Mouse (Mus musculus) WW6 (cell line): ENCODE measurements around the gene Clec2h.
"Not testable (repeated sequence)": the region's sequence is repeated elsewhere in the genome, so short reads cannot be mapped to it uniquely, and the experiment has no call there.

Experiments used
- DNase-seq: peaks from one replicate; pipeline ENCODE4 v3.0.0-alpha.2; 2013; ENCODE audit warnings: low read depth, low spot score

Gene Clec2h

DNA sequence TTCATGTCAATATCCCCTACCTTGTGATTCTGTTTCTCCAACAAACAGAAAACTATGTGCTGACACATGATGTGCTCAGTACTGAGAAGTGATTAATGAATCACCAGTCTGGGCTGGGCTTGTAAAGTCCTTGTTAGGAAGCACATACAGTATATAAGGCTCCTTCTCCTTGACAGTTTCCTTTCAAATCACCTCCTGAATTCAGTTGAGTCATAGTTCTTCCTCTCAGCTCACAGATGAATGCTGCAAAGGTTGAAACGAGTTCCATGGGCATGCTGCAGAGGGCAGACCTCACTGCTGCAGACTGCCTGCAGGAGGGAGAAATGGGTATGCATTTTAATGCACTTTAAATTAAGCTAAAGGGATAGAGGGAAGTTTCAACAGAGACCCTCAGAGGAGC lies at the start of gene Clec2h:
Clec2h (plus strand) TSS at position 180 of the 400 bp plus-strand sequence.
- no peak for DNase-seq

DNA sequence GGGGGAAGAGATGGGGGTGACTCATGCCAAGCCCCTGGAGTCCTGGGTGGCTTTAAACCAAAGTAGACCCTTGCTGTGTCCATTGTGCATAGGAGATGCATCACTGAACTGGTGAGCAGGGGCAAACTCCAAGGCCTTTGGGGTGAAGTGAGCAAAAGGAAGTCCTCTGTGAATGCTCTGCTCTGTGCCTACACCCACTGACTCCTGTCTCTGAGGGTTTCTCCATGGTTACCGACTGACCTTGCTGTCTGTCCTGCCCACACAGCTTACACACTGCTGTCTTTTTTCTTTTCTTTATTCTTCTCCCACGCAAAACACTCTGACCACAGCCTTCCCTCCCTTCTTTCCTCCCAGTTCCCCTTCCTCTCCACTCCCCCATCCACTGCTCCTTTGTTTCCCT lies 39.5 kb upstream of the Clec2h start:
- no peak for DNase-seq

DNA sequence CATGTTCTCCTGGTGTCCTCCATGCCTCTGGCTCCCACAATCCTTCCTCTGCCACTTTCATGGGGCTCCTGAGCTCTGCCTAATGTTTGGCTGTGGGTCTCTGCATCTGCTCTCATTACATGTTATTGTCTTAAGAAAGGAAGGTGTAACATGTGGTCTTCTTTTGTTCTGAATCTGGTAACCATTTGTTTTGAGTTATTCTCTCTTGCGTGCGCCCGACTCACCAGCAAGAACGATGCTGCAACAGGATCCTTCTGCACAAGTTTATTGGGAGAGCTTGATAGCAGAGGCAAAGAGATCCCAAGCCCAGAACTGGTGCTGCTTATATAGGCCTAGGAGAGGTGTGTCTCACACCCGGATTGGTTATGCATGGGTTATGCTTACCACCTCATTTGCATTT lies 38.8 kb upstream of the Clec2h start, which contains the start of gene Klrb1a:
Klrb1a (minus strand) TSS at position 101 of the 400 bp plus-strand sequence.
- not testable (repeated sequence) for DNase-seq

DNA sequence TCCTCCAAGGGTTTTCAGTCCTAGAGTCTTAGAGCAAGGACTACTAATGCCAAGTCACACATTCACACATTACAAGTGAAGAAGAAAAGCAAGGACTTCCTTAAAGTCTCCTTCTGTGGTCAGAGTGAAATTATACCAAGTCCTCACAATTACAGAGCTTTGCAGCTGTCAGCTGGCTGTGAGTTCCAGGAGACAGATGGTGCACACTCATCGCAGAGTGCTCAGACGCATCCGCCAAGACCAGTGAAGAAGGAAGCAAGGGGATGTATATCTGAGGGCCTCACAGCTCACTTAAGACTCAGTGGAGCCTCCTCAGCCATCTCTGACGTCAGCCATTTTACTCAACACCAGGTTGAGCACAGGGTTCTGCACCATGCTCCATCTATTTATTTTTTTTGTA lies 37.8 kb upstream of the Clec2h start:
- DNase-seq = no peak

DNA sequence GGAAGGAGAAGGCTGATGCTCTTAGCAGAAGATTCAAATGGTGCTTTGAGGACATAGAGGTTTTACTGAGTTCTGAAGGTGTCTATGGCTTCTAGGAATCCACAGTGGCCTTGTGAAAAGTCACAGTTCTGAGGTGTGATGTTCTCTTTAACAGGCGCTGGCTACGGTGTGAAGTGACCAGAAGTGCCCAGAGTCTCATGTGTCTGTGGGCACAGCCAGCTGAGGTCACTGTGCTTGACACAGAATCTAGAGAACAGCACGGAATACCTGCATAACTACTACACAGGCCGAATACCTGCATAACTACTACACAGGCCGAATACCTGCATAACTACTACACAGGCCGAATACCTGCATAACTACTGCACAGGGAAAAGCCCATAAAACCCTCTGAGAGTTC lies 36.9 kb upstream of the Clec2h start:
- not testable (repeated sequence) for DNase-seq

DNA sequence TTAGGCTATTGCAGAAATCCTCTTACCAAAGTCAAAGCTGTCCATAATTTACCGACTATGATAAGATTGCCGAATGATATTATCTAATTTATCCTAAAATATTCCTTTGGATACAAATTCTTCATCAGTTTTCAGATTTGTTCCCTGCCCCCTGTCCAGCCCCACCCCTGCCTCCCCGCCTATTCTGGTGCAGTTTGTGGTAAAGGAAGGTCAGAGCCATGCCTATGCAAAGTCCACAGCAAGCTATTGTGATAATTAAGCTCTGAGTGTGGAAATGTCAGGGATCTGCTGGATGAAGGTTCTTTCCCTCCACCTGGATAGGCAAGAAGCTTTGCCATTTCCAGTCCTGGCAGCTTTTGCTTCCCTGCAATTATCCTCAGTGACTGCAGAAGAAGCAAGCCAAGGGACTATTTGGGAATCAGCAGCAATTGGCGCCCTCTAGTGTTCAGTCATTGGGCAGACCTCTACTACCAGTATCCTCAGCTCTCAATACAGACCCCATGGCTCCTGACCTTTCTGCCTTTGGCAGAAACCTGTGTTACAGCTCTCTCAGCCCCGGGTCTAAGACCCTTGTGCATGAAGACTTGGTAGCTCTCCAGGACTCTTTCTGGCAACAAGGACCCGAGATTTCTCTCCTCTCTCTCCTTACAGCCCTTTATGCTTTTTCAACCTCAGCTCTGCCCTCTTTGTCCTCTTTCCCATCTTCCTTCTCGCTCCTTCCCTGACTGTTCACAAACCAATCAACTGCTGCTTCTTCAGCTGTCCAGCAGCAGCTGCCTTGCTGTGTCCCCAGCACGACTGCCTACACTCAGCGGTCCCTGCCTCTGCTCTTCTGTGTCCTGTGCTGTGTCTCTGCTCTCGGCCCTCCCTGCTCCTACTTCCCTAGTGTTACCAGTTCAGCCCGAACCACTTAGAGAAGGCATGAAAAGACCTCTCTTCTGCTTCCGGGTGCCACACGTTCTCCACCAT lies 32.1 kb upstream of the Clec2h start:
- peak; percentile 49 for DNase-seq

DNA sequence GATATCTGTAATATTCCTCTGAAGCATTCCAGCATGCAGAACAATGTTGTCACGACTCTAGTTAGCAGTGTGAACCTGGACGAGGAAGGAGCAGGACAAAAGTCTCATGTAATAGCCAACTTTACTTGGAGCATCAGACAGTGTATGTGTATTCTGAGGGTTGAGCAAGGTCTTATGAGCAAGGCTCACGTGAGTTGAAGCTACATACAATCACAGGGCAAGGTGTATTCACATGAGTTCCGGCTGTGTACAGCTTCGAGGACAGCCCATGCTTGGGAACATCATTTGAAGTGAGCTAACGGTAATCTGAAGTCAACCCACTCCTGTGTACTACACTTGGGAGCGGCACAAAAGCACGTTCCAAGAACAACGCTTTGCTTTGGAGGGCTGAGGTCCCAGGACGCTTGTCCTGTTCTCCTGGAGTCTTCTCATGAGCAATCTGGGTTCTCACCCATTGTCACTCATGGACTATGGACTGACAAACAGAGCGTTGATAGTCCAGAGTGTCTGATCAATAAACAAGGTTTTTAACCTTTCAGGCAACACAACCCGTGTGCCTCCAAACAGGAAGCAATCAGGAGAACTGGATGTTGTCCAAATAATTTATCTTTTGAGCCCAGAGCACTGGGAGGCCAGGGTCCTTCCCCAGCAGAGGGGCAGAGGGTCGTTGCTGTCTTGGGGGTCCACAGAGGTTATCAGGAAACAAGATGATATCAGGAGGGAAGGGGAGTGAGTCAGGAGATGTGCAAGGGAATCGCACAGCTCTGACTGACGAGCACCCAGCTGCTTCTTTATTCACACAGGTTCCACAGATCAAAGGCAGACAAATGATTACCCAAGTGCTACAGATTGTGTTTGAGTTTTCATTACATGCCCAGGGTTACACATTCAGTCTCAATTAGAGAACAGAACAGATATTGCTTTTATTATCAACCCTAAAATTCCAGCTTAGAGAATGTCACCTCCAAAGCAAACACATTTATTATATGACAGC lies 31.0 kb upstream of the Clec2h start:
- not testable (repeated sequence) for DNase-seq

DNA sequence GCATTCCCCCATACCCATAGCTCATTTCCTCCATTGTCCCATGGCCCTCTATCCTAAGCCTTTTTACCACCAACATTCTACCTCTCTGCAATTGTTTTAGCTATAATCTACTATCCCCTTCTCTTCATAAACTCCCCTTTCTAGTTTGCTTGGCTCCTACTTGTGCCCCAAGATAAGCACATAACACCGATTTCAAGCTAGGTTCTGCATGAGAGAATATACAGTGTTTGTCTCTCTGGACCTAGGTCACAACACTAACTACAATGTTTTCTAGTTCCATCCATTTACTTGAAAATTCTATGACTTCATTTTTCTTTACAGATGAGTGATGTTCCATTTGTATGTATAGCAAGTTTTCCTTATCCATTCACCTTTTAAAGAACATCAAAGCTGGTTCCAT lies 21.5 kb upstream of the Clec2h start:
- no peak for DNase-seq

DNA sequence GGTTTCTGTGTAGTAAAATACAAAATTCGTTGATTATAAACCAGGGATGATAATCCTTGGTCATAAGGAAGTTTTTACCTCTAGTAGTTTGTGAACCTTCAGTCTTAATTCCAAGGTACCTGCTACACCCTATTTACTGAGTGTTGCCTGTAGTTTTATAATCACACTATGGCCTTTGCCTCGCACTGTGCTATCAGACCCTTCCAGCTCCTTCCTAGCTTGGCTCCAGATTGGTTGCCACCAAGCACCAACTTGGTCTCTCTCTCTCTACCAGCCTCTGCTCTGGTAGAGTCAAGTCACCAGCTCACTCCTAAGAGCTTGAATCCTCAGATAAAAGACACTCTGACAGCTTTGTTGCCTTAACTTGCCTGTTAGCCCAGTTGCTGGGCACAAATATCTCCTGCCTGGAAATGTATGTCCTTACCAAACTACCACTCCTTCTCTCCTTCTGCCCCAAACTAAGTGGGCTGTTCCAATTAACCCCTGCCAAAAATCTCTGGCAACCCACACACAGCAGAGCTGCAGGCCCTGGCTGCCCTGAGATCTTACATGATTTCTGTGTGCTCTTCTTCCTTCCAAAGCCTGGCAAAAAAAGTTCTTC lies 21.0 kb upstream of the Clec2h start:
- DNase-seq = no peak

DNA sequence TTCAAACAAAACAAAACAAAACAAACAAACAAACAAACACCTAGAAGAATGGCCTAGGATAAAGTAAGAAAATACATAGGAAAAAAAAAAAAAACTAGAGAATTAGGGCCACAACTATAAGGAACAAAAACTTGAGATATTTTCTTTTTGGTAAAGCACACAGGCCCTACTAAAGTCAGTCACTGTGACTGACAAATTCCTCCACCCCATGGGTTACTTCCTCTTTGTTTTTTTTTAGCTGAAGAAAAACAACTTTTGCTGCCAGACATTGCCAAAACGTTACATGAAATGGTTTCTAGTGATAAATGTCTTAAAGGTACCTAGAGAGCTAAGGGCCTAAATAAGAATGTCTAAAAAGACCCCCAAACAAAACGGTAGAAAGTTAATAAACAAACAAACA lies 18.2 kb upstream of the Clec2h start:
- DNase-seq = no peak

DNA sequence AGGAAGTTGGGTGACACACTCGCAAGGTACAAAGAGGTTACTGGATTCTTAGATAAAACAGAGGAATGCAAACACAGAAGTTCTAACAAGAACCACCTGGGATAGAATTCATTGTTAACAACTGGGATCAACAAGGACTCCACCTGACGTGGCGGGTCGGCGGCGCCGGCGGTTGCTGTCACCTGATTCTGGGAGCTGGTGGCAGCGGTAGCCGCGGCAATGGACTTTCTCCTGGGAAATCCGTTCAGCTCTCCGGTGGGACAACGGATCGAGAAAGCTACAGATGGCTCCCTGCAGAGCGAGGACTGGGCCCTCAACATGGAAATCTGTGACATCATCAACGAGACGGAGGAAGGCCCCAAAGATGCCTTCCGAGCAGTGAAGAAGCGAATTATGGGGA lies 17.5 kb upstream of the Clec2h start:
- not testable (repeated sequence) for DNase-seq

DNA sequence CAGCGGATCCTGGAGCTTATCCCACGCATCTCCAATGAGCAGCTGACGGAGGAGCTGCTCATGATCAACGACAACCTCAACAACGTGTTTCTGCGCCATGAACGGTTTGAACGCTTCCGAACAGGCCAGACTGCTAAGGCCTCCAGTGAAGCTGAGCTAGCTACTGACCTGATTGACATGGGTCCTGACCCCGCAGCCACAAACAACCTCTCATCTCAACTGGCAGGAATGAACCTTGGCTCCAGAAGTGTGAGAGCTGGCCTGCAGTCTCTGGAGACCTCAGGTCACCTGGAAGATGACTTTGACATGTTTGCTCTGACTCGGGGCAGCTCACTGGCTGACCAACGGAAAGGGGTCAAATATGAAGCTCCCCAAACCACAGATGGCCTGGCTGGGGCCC lies 16.5 kb upstream of the Clec2h start:
- DNase-seq = not testable (repeated sequence)

DNA sequence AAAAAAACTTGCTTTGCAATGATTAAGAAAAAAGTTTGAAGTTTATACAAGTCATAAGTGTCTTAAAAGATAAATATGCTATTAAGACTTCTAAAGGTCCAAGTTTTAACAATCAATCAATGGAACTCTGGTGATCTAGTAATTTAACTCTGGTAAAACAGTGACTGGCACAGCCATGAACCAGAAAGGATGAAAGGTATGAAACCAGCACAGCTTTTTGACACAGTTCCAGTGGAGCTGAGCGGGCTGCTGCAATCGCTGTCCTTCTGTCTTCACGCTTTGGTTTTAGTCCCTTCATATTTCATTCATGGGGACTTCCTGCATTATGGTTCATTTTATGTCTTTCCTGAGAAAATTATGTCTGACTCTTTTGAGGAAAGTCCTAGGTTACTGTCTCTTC lies 12.5 kb upstream of the Clec2h start:
- no peak for DNase-seq

DNA sequence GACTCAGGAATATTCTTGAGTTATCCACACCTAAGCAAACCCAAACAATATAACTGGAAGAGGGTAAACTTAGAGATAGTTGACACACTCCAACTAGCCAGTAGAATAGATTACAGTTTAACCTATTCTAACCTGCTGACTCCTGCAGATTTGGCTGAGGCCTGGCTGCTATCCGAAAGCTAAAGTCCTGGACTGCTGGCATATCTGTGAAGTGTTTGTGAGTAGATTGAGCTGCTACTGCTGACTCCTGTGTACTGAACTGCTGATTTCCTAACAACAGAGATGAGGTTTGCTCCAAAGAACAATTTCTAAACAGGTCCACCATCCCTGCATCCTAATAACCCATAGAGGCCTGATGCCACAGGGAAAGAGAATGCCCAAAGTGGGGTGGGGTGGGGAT lies 12.0 kb upstream of the Clec2h start:
- no peak for DNase-seq

DNA sequence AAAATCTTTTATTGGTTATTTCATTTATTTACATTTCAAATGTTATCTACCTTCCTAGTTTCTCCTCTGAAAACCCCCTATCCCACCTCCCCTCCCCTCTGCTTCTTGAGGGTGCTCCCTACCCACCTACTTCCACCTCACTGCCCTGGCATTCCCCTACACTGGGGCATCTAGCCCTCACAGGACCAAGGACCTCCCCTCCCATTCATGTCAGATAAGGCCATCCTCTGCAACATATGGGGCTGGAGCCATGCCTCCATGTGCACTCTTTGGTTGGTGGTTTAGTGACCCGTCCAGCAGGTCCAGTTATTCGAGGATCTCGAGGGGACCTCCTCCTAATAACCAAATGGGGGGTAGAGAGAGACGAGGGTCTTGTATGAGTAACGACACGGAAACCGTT lies 11.4 kb upstream of the Clec2h start:
- not testable (repeated sequence) for DNase-seq

DNA sequence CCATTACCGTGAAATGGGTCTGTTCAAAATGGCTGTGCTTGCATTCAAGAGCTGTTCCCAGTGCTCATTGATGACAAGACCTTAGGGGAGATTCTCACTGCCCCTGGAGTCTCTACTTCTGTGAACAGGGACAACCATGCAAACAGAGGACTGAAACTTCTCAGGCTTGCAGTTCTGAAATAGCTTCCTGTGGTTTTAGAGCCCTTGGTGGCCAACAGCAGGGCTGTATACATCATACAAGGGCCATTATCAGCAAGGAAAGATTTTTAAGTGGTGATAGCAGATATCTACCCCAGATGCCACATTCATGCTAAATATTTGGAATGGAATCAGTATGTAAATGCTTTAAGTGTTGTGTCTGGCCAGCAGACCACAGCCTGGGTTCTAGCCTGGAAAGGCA lies 9.2 kb upstream of the Clec2h start:
- DNase-seq = no peak

DNA sequence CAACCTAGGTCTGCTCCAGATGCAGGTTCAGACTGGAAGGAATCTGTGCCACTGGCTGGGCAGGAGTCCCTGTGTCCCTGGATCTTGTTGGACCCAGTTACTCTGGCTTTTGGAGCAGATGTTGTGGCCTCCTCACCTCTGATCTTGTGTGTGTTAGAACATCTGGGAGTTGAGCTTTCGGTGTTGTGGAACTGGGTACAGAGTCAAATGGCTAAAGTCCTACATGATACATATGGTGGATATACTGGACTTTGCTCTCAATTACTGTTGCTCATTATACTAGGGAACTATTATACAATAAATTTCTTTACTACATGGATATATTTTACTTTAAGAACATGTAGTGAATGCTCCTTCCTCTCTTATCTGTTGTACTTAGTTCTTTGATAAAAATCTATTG lies 936 bp upstream of the Clec2h start:
- DNase-seq = no peak

DNA sequence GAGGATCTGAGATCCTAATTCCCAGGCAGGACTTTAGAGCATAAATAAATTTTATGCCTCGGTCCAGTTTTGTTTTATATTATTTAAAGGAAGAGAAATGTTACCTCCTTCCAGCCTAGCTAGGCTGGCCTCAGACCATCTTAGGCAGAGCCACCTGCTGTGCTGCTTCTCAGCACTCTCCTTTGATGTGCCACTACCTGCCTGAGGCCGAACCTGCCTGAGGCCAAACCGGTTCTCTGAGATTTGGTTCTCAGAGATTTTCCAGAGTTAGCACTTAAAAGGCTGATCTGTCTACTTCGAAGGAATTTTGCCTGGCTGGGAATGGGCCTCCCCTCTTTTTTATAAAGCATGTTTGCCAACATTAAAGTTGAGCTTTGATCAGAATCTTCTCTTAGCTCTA lies 7.8 kb downstream of the Clec2h start:
- DNase-seq = no peak

DNA sequence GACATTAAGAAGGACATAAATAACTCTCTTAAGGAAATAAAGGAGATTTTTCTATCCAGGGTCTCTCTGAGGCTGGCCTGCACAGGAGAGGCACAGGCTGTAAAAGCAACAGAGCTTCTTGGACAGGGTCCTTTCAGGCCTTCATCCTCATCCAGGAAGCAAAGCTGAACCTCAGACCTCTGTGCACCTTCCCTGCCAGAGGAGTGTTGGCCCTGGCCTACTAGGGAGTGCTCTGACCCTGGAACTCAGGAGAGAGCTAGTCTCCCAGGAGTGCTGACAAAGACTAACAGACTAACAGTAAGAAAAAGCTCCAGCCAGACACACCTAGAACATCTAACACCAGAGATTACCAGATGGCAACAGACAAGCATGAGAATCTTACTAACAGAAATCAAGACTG lies 17.4 kb downstream of the Clec2h start:
- DNase-seq = no peak

DNA sequence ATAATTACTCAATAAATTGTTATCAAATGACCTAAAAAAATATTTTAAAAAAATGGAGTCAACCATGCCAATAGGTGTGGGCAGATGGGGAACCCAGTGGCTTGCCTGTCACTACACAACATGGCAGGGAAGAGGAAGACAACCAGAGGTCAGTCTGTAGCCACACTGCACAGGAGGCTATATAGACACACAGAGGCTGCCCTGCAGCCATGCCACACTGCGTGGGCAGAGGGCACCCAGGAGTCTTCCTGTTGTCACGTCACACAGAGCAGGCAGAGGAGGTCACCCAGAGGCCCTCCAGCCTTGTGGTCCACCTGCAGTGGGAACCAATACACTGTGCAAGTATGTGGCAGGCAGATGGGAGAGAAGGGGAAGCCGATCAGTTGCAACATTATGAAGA lies 39.5 kb downstream of the Clec2h start:
- no peak for DNase-seq

DNA sequence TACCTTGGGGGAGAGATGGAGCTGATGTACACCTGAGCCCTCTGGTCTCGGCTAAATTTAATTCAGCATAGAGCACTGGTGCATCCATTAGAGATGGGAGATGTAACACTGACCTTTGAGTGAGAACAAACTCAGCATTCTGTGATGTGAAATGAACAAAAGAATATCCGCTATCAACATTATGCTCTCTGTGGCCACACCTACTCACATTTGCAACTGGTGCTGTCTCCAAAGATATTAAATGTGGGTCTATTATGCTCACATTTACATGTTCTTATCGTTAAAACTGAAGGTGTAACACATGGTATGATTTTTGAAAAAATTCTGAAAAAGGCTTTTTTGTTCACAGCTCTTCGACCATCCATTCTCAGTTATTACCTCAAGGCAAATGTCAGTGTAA lies 60.8 kb downstream of the Clec2h start, which contains the start of gene Klrb1:
Klrb1 (minus strand) TSS at position 101 of the 400 bp plus-strand sequence.
- DNase-seq = no peak
